Mouse (Mus musculus) neural tube, embryonic 13.5 days (tissue): ENCODE measurements at regions not wholly inside any gene's neighbourhood (a gene's known extent, or its start where the extent isn't known, plus 50 kb on each side); places are given as distances from the start of the nearest gene placed in this dataset.

Experiments
- ATAC-seq: fragments of 200-750 bp; cut with Nextera tagmentation; 2 replicates; pipeline ENCODE4 v1.8.0; 2017; ENCODE audit warnings: low read depth, mild to moderate bottlenecking, moderate TSS enrichment, moderate library complexity
- H3K27ac ChIP-seq: fragments of 300-500 bp; sonication (generic); replicated peaks from 2 replicates; pipeline ENCODE4 v1.5.1; 2015; ENCODE audit warnings: moderate library complexity, mild to moderate bottlenecking, inconsistent platforms
- H3K27me3 ChIP-seq: fragments of 300-500 bp; sonication (generic); 2 replicates; pipeline ENCODE4 v1.6.1; 2015; ENCODE audit warnings: mild to moderate bottlenecking, inconsistent platforms
- H3K36me3 ChIP-seq: fragments of 300-500 bp; sonication (generic); 2 replicates; pipeline ENCODE4 v1.6.1; 2015; ENCODE audit warnings: mild to moderate bottlenecking, inconsistent platforms
- H3K4me1 ChIP-seq: fragments of 300-500 bp; sonication (generic); replicated peaks from 2 replicates; pipeline ENCODE4 v1.6.1; 2015; ENCODE audit warnings: inconsistent platforms
- H3K4me2 ChIP-seq: fragments of 300-500 bp; sonication (generic); 2 replicates; pipeline ENCODE4 v1.6.1; 2015; ENCODE audit warnings: inconsistent platforms, mild to moderate bottlenecking, moderate library complexity
- H3K4me3 ChIP-seq: fragments of 300-500 bp; sonication (generic); 2 replicates; pipeline ENCODE4 v1.5.1; 2015; ENCODE audit warnings: mild to moderate bottlenecking, inconsistent platforms
- H3K9ac ChIP-seq: fragments of 300-500 bp; sonication (generic); 2 replicates; pipeline ENCODE4 v1.6.1; 2015; ENCODE audit warnings: moderate library complexity, mild to moderate bottlenecking, inconsistent platforms
- H3K9me3 ChIP-seq: fragments of 300-500 bp; sonication (generic); 2 replicates; pipeline ENCODE4 v1.6.1; 2016; ENCODE audit warnings: inconsistent platforms
- WGBS: fragments of 180-500 bp; shearing (Covaris S2); methylation state at CpG from one replicate; pipeline ENCODE4 v1.1.7; 2015; 5-methylcytosine and 5-hydroxymethylcytosine counted together

- Histone ChIP-seq H3K4me3 (no peak overlapping the region), H3K4me2 (no peak overlapping the region), H3K9me3 (no peaks in the 10 kb centered on the region), H3K36me3 (no peaks in the 10 kb centered on the region), H3K27ac (no peak overlapping the region), H3K4me1 (no peaks in the 10 kb centered on the region), H3K27me3 (no peaks in the 10 kb centered on the region), H3K9ac (no peak overlapping the region)
- 73% methylated on average over 4 of the region's 4 CpGs for WGBS
- no peak for ATAC-seq
Observed at GRCm38 (mm10) chr13:48376405-48376804, 115.4 kb downstream of the Id4 start.

GRCm38 (mm10) chr13:48383580-48384445 is 122.8 kb downstream of the Id4 start:
- Histone ChIP-seq H3K27me3 (no peaks in the 10 kb centered on the region), H3K4me3 (no peak overlapping the region), H3K4me2 (peak overlapping the region; percentile 24; the same call in 1 of the 2 replicates), H3K4me1 (peaks cover 21% of the 10 kb centered on the region), H3K27ac (peak overlapping the region; percentile 67), H3K36me3 (no peaks in the 10 kb centered on the region), H3K9me3 (no peaks in the 10 kb centered on the region), H3K9ac (peak overlapping the region; percentile 38)
- 41% methylated on average over 13 of the region's 13 CpGs for WGBS
- ATAC-seq, result peak; percentile 88

- 26% methylated on average over 11 of the region's 11 CpGs for WGBS
- Histone ChIP-seq H3K4me2 (peak overlapping the region; percentile 24), H3K9me3 (no peaks in the 10 kb centered on the region), H3K27ac (peak overlapping the region; percentile 67), H3K4me1 (peaks cover 21% of the 10 kb centered on the region), H3K4me3 (no peak overlapping the region), H3K36me3 (no peaks in the 10 kb centered on the region), H3K27me3 (no peaks in the 10 kb centered on the region), H3K9ac (peak overlapping the region; percentile 38; the same call in 1 of the 2 replicates)
- no peak for ATAC-seq
Observed at GRCm38 (mm10) chr13:48384901-48385300, 123.9 kb downstream of the Id4 start.

- H3K9me3 ChIP-seq, result no peaks in the 10 kb centered on the region
- no peak overlapping the region for H3K9ac ChIP-seq
- H3K4me1 ChIP-seq, result no peaks in the 10 kb centered on the region
- no peak overlapping the region for H3K4me3 ChIP-seq
- WGBS, result 89% methylated on average over 11 of the region's 11 CpGs
- no peaks in the 10 kb centered on the region for H3K27me3 ChIP-seq
- no peak overlapping the region for H3K4me2 ChIP-seq
- no peak for ATAC-seq
- no peaks in the 10 kb centered on the region for H3K36me3 ChIP-seq
- no peak overlapping the region for H3K27ac ChIP-seq
Observed at GRCm38 (mm10) chr13:48391126-48391525, 122.1 kb downstream of the Zfp169 start.

- no peak overlapping the region for H3K4me2 ChIP-seq
- 21% methylated on average over 1 of the region's 1 CpGs for WGBS
- no peak for ATAC-seq
- H3K4me1 ChIP-seq, result no peaks in the 10 kb centered on the region
- no peaks in the 10 kb centered on the region for H3K9me3 ChIP-seq
- no peak overlapping the region for H3K4me3 ChIP-seq
- H3K36me3 ChIP-seq, result no peaks in the 10 kb centered on the region
- no peak overlapping the region for H3K27ac ChIP-seq
- no peaks in the 10 kb centered on the region for H3K27me3 ChIP-seq
- no peak overlapping the region for H3K9ac ChIP-seq
Observed at GRCm38 (mm10) chr13:48397761-48398160, 115.5 kb downstream of the Zfp169 start.

GRCm38 (mm10) chr13:48398617-48399016 is 114.6 kb downstream of the Zfp169 start:
- Histone ChIP-seq H3K4me1 (no peaks in the 10 kb centered on the region), H3K4me3 (no peak overlapping the region), H3K27ac (no peak overlapping the region), H3K9me3 (no peaks in the 10 kb centered on the region), H3K9ac (no peak overlapping the region), H3K36me3 (no peaks in the 10 kb centered on the region), H3K27me3 (no peaks in the 10 kb centered on the region), H3K4me2 (no peak overlapping the region)
- WGBS, result 76% methylated on average over 3 of the region's 3 CpGs
- ATAC-seq, result no peak

GRCm38 (mm10) chr13:48402316-48402715 is 110.9 kb downstream of the Zfp169 start:
- Histone ChIP-seq H3K27ac (no peak overlapping the region), H3K27me3 (no peaks in the 10 kb centered on the region), H3K36me3 (no peaks in the 10 kb centered on the region), H3K4me1 (no peaks in the 10 kb centered on the region), H3K4me2 (no peak overlapping the region), H3K9ac (no peak overlapping the region), H3K4me3 (no peak overlapping the region), H3K9me3 (no peaks in the 10 kb centered on the region)
- ATAC-seq, result no peak
- WGBS, result 38% methylated on average over 5 of the region's 5 CpGs

- Histone ChIP-seq H3K9ac (no peak overlapping the region), H3K4me2 (no peak overlapping the region), H3K27me3 (no peaks in the 10 kb centered on the region), H3K36me3 (no peaks in the 10 kb centered on the region), H3K4me1 (peaks cover 8% of the 10 kb centered on the region), H3K9me3 (no peaks in the 10 kb centered on the region), H3K27ac (peak overlapping the region; percentile 73), H3K4me3 (no peak overlapping the region)
- 39% methylated on average over 9 of the region's 9 CpGs for WGBS
- ATAC-seq, result peak; percentile 72
Observed at GRCm38 (mm10) chr13:48422438-48423329, 90.6 kb downstream of the Zfp169 start.

GRCm38 (mm10) chr13:48426816-48427215 is 86.4 kb downstream of the Zfp169 start:
- no peaks in the 10 kb centered on the region for H3K9me3 ChIP-seq
- H3K27ac ChIP-seq, result no peak overlapping the region
- WGBS, result 75% methylated on average over 5 of the region's 5 CpGs

GRCm38 (mm10) chr13:48436659-48437345 is 76.4 kb downstream of the Zfp169 start:
- Histone ChIP-seq H3K27me3 (no peaks in the 10 kb centered on the region), H3K4me3 (no peak overlapping the region), H3K36me3 (no peaks in the 10 kb centered on the region), H3K4me1 (0 out of 2 replicates have a peak, but pooled peaks cover 1% of the 10 kb centered on the region), H3K9ac (no peak overlapping the region), H3K4me2 (no peak overlapping the region), H3K27ac (no peak overlapping the region), H3K9me3 (no peaks in the 10 kb centered on the region)
- ATAC-seq, result no peak
- 81% methylated on average over 14 of the region's 14 CpGs for WGBS

More at GRCm38 (mm10) chr13:48426816-48427215, 86.4 kb downstream of the Zfp169 start:
- Histone ChIP-seq H3K36me3 (no peaks in the 10 kb centered on the region), H3K4me2 (no peak overlapping the region), H3K4me3 (no peak overlapping the region), H3K9ac (no peak overlapping the region), H3K4me1 (peaks cover 14% of the 10 kb centered on the region), H3K27me3 (no peaks in the 10 kb centered on the region)
- no peak for ATAC-seq
